Mouse (Mus musculus): ENCODE measurements around the gene Edem3. TPM values are rescaled to one million over a fixed set of nuclear protein-coding genes. Genes with fewer than 3 reads are reported as not detected.
"Not testable (repeated sequence)": the region's sequence is repeated elsewhere in the genome, so short reads cannot be mapped to it uniquely, and the experiment has no call there.

The Edem3 gene
- total RNA-seq, 4 experiments from 2014 or later: 81.2 to 151 (median 111) TPM

DNA sequence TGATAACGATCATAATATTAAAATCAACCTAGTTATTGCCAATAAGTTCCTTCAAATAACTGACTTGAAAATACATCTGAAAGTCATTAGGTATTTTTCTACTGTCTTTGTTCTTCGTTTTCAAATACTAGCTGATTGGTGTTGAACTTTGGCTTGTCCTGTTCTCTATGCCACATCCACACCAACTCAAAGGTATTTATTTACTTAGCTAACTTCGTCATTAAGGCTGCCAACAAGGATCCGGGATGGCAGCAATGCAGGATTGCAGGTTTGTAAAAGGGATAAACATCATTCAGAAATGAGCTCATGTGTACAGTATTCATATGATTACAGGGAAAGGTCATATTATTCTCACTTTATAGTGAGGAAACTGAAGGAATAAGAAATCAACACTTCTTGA is 2.2 kb upstream of the Edem3 start:
- no peak for DNase-seq

DNA sequence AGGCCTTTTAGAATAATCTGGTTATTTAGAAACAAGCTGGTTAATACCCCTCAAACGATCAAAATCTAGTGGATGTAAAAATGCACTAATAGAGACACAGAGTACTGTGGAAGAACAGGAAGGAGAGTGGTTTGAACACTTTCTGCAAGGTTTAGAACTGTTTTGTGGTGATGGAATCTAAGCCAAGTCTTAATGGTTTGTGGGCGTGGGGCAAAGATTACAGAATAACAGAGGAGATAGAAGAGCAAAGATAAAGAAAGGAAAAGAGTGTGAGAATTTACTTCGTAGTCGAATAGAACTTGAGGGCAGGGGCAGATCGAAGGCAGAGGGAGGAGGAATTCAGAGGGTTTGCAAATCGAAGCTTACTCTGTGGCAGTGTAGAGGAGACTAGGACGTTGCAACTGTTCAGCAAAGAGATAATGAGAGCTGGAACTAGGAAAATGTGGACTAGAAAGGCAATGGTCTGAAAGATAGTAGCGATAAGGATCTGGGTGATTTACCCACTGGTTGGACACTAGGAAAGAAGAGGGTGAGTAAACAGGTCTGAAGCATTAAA is 1.7 kb upstream of the Edem3 start:
- no peak for DNase-seq

DNA sequence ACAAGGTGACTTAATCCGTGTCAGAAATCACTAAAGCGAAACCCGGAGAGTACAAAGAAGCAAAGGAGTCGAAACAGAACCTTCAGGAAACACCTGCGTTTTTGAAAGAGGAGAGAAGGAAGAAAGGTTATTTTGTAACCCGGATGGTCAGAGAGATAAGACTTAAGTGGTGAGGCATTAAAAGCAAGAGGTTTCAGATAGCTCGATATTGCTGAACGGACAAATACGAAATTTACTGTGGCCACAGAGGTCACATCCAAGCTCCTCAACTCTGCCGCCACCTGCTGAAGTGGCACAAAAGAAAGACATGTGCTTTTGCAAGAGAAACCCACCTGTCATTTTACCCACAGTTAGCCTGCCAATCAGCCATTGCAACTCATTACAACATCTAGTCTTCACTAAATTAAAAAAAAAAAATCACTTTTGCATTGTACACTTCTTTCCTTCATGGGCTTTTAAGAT is 1.1 kb upstream of the Edem3 start:
- DNase-seq: peak; percentile 25

DNA sequence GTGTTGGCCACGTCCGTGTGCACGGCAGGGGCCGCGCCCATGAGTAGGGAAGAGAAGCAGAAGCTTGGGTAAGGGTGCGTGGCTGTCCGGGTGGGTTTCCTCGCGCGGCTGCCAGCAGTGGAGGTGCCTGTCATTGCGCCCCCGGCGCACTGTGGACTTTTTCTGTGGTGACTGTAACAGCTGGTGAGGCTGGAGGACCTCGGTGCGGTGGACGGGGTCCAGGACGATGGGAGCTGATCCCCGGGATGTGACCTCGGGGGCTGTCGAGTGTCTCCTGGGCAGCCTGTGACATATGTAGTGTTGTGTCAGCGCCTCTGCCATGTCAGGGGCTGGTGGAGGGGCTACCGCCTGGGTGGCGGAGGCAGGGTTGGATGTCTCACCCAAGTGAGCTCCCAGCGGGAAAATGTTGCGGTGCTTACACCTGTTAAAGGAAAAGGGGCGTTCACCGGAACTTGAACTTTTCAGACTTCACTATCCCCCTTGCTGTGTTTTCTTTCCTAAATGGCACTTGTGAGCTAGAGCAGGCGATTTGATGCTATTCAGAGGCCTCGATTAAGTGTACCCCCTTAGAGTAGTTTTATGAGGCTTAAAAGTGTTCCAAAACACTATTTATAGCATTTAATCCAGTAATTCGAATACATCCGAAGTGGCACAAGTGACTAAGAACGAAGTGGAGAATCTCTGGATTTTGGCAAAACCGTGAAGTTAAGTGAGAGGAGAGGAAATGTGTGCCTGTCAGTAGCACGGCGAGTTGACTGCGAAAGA is 671 bp downstream of the Edem3 start:
- peak; percentile 66 for DNase-seq

DNA sequence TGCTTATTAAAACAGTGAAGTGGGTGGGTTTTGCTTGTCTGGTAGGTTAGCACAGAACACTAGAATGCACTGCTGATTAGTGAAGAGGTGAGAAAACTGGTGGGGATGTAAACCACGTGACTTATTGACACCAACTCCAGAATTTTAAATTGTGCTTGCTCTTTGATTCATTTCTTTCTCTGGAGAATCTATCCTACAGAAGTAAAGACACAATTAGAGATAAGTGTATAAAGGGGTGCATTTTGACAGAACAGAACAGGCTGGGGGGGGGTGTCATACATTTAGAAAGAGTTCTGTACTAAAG is 1.2 kb downstream of the Edem3 start:
- DNase-seq: no peak

DNA sequence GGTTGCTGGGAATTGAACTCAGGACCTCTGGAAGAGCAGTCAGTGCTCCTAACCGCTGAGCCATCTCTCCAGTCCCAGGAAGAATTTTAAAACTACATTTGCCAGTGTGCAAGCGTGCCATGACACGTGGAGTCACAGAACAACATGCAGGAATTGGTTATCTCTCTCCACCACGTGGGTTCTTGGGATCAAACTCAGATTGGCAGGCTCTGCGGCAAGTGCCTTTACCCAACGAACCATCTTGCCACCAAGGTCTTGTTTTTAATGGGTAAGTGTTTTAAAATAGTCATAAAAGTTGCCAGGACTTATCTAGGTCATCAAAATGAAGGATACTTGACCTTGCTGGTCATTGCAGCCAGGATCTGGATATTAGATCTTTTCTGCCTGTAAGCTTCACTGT is 3.1 kb downstream of the Edem3 start:
- peak; percentile 44 for DNase-seq

DNA sequence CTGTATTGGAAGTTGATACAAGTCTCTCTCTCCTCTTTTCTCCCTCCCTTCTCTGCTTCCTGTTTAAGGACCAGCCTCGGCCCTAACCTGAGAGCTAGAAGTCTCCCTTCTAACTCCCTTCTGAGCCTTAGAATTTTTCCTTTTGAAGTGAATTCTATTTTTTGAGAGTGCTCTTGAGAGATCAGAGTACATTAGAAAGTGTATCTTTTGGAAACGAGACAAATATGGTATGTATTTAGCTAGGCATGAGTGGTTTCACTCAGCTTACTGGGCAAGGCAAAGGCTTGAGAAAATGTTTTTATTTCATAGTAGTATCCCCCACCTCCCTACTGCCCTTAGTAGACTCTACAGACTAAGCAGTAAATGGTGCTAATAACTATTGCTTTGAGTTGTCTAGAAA is 3.8 kb downstream of the Edem3 start:
- DNase-seq: no peak

DNA sequence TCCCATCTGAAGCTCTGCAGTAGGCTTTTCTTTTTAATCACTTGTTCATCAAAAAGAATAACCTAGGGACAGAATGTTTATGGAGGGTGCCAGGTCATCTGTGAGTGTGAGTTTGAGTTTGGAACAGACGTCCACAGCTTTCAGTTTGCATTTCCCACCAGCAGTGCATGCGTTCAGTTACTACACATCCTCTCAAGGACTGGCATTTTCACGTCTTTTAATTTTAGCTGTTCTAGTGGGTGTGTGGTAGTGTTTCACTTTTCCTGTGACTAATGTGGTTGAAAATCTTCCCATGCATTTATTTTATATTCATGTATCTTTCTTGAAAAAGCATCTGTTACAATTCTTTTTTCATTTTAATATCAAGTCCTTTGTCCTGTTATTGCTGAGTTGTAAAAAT is 9.1 kb downstream of the Edem3 start:
- DNase-seq: no peak

DNA sequence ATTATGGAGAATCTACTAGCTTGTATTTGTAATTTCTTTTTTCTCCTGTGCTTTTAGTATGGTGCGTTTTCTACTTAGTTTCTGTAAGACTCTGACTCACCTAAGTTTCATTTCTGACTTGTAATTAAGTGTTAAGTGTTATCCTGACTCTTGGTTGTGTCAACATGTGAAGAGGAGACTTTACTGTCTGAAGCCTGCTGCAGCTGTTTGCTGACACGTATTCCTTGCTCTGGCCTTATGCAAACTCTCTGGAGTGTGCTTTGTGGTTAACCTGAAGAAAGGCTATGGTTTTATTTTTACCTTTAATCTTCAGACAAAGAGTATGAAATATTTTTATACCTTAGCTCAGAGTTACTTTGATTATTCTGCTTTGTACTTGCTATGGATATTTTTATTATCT is 11.0 kb downstream of the Edem3 start:
- DNase-seq: no peak

DNA sequence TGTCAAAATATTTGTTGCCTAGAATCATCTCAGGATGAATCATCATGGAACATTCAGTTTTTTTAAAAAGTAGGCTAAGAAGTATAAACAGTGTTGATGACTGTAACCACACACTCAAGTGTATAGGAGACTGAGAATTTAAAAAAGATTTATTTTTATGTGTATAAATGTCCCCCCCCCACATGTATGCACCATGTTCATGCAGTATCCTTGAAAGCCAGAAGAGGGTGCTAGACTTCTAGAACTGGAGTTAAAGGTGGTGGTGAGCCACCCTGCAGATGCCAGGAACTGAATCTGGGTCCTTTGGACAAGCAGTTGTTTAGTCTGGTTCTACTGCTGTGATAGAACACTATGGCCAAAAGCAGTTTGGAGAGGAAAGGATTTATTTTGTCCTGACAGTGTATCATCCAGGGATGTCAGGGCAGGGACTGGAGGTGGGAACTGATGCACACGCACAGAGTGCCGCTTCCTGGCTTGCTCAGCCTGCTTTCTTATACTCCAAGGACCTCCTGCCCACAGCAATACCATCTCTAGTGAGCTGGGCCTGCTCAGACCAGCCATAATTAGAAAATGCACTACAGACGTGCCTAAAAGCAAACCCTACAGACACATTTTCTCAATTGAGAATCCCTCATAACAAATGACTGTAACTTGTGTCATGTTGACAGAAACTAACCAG is 11.9 kb downstream of the Edem3 start:
- no peak for DNase-seq

DNA sequence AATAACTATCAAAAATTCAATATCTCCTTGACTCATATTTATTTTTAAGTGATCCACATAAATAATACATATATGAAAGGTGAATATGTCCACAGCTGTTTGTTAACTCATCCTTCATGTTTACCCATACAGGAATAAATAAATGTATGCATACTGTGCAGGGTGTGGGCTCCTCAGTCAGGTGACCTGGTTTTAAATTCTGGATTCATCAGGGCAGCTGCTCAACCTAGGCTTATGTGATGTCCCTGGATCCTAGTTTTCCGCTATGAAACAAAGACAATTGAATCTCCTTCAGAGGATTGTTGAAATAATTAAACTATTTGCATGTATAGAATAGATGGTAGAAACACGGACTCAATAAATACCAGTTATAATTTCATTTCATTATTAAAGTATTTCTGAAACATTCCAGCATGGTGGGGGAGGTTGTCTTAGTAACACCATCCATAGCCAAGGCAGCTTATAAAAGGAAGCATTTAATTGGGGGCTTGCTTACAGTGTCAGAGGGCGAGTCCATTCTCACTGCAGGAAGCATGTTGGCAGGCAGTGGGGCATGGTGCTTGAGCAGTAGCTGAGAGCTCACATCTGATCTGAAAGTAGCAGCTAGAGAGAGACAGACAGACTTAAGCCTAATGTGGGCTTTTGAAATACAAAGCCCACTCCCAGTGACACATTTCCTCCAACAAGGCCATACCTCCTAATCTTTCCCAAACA is 14.2 kb downstream of the Edem3 start:
- no peak for DNase-seq

DNA sequence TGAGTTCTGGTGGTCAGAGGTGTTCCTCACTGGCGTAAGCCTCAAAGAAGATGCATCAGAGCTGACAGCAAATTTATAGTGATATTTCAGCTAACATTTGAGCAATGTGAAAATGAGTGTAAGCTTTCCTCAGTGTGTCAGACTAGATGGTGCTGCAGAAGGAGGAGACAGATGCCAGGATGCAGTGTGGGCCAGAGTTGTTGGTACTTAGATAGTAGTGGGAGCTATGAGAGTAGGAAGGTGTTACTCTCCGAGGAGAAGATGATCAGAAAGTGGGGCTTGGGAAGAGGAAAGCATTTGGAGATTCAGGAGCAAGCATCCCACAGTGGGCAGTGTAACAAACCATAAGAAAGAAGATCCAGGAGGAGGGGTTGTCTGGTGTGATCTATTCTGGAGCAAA is 22.4 kb downstream of the Edem3 start:
- no peak for DNase-seq

DNA sequence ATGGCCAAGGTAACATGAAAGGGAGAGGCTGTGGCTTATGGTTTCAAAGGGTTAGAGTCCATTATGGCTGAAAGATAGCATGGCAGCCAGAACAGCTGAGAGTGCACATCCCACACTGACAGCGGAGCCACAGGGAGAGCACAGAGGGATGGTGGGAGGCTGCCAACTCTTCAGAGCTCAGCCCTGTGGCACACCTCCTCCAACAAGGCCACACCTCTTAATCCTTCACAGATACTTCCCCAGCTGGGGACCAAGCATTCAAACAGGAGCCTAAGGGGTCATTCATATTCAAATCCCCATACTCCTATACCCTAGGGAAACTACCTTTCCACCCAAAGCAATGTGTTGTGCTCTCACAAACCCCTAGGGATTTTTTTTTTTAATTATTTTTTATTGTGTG is 23.4 kb downstream of the Edem3 start:
- no peak for DNase-seq

DNA sequence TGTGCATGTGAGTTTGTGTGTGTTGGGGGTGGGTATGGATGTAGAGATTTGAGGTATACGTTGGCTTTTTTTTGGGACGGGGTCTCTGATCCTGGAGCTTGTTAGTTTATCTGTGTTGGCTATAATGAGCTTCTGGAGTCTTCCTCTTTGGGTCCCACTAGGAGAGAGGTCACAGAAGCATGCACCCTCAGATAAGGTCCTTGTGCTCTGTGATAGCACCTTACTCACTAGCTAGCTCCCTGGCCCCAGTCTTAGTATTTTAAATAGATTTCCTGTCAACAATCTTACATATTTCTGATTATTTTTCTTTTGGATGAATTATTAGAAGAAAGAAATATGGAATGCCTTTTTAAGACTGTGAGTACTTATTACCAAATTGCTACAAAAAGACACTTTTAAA is 24.1 kb downstream of the Edem3 start:
- no peak for DNase-seq

DNA sequence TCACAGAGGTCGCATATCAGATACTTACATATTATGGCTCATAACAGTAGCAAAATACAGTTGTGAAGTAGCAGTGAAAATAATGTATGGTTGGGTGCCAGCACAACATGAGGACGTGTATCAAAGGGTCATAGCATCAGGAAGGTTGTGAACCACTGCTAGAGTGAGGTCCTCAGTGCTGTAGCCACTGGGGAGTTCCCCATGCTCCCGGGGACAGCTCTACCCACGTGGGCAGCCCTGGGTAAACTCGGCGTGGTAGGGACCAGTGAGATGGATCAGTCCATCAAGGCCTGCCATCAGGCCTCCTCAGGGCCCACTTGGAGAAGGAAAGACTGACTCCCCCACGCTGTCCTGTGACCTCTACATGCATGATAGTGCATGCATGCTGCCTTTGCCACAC is 26.3 kb downstream of the Edem3 start:
- no peak for DNase-seq

DNA sequence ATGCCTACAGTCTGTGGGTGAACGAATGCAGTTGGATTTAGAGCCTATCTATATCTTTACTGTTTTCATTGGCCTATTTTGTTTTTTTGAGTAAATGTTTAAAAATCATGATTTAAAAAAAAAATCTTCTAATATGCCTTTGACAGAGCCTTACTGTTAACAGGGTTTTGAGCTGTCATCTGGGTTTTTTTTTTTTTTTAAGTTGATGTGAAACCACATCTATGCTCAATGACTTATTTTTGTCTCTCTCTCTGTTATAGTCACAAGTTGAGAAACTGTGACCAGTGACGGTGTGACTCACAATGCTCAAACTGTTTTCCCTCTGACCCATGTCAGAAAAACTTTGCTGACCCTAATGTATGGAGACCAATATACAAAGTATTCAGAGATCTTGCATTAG is 28.2 kb downstream of the Edem3 start:
- DNase-seq: no peak

DNA sequence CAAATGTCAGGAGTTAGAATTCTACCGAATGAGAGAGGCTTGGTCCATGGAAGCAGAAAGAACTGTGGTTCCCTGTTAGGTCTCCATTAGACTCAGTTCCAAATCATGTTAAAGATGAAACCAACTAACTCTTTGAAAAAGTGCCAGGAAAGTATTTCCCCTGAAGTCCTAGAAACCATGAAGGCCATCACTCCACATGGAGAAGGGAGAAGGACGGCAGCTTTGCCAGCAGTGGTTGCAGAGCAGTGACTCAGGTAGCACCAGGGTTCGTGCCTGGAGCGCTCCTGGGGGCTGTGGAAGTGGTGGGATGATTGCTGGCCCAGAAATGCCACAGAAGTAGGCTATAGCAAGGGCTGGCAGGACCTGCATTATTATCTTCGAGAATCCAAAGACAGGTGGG is 31.2 kb downstream of the Edem3 start:
- peak; percentile 17 for DNase-seq

DNA sequence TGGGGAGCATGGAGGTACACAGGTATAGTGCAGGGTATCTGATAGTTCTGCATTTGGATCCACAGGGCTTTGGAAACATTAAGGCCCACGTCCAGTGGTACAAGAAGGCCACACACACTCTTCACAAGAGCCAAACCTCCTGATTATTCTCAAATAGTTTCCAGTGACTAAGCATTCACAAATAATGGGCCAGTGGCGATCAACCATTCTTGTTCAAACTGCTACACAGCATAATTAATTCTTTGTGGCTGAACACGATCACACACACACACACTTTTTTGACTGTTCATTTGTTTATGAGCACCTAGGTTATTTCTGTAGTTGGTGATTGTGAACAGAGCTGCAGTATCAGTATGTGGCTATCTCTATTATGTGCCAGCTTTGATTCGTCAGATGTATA is 34.0 kb downstream of the Edem3 start:
- DNase-seq: no peak

DNA sequence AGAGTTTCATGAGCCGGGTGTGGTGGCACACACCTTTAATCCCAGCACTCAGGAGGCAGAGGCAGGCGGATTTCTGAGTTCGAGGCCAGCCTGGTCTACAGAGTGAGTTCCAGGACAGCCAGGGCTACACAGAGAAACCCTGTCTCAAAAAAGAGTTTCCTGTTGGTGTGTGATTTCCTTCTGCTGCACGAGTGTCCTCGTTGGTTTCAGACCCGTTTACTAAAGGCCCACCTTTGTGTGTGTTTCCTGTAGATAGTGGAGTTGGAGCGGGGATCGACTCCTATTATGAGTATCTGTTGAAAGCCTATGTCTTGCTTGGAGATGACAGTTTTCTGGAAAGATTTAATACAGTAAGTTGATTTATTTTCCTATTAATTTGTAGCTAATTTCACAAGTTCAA is 36.9 kb downstream of the Edem3 start:
- DNase-seq: not testable (repeated sequence)

DNA sequence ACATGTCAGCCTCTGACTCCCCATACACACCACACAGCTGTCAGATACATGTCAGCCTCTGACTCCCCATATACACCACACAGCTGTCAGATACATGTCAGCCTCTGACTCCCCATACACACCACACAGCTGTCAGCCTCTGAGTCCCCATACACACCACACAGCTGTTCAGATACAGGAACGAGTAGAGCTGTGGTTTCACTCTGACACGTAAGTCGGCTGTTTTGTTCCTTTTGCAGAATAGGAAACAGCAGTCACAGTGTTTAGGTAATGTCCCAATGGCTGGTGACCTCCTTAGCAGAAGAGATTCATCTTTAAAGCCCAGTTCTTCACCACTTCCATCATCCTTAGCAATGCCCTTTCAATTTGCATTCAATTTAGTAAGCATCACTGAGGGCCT is 47.6 kb downstream of the Edem3 start:
- not testable (repeated sequence) for DNase-seq

DNA sequence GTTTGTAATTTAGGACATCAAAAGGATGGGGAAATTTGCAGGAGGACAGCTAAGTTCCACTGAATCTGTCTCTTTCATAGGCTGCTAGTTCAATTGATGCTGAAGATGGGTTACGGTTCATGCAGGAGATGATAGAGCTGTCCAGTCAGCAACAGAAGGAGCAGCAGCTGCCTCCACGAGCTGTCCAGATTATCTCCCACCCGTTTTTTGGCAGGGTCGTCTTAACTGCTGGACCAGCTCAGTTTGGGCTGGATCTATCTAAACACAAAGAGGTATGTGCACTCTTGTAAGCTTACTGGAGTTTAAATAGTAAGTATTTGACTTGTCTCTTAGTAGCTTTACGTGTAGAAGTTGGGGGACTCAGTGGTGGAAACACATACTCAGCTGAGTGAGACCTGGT is 52.1 kb downstream of the Edem3 start:
- DNase-seq: no peak

DNA sequence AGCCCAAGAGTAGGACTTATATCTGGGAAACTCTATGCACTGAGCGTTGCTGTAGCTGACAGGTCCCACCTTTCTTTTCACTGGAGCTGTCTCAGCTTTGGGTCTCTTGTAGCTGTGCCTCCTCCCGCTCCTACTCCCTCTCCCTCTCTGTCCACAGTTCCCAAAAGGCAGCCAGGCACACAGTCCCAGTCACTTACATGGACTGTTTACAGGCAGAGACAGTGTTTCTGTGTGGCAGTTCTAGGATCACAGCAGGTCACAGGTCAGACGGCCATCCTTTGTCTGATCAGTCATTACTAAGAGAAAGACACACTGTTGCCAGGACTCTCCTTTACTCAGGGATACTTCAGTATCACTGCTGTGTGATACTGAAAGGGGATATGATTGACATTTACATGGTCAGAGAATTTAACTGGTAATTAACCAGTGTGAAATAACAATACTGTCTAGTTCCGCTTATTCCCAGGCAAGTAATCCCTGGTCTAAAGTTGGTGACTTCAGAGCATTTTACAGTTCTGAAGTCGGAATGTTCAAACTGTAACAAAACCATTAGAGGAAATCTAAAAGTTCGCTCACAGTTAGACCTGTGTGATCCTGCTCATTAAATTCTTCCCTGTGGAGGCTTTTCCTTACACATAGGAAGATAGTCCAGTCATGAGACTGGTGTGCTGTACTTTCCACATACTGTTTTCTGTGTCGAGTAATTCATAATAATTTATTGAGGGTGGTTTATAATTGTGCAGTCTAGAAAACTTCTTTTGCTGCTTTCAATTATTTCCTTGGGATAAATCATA is 55.7 kb downstream of the Edem3 start:
- no peak for DNase-seq

DNA sequence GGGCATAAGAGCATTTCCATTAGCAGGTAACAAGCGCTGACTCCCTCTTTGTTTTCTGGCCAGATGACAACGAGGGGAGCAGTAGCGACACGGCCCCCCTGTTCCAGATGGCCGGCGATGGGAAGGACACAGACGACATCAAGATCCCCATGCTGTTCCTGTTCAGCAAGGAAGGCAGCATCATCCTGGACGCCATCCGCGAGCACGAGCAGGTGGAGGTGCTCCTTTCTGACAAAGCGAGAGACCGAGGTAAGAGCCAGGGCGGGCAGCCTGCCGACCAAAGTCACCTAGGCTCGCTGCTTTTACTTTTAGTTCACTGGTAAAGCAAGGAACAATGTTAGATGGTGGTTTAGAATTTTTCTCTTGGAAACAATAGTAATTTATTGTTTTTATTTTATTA is 56.3 kb downstream of the Edem3 start:
- DNase-seq: no peak
